Mouse (Mus musculus) intestine, embryonic 14.5 days (tissue): ENCODE results near the gene Dynlt1a. TPM values are rescaled to one million over a fixed set of nuclear protein-coding genes. Genes with fewer than 3 reads are reported as not detected.
A peak's percentile ranks its signal among the peaks of the same experiment; 100 is the strongest.
"Not testable (repeated sequence)": the region's sequence is repeated elsewhere in the genome, so short reads cannot be mapped to it uniquely, and the experiment has no call there.

ENCODE experiments used
- ATAC-seq: fragments of 200-750 bp; cut with Nextera tagmentation; replicated peaks from 2 replicates; pipeline ENCODE4 v1.8.0; 2017; ENCODE audit warnings: low read depth, moderate number of reproducible peaks, moderate TSS enrichment, moderate library complexity; ENCODE audit not compliant: low FRiP score, low TSS enrichment
- DNase-seq: peaks from one replicate; pipeline ENCODE4 v3.0.0-alpha.2; 2018; ENCODE audit warnings: low spot score
- H3K27ac ChIP-seq: fragments of 300-500 bp; sonication (generic); 2 replicates; pipeline ENCODE4 v1.5.1; 2014; ENCODE audit warnings: low read depth, mild to moderate bottlenecking, control low read depth
- H3K27me3 ChIP-seq: fragments of 300-500 bp; sonication (generic); replicated peaks from 2 replicates; pipeline ENCODE4 v1.6.1; 2014; ENCODE audit warnings: low read length, control low read depth; ENCODE audit not compliant: control insufficient read depth, insufficient read depth
- H3K36me3 ChIP-seq: fragments of 300-500 bp; sonication (generic); 2 replicates; pipeline ENCODE4 v1.6.1; 2014; ENCODE audit warnings: low read length, control low read depth; ENCODE audit not compliant: control insufficient read depth, insufficient read depth
- H3K4me1 ChIP-seq: fragments of 300-500 bp; sonication (generic); replicated peaks from 2 replicates; pipeline ENCODE4 v1.6.1; 2014; ENCODE audit warnings: low read length, control low read depth, mixed read lengths; ENCODE audit not compliant: control insufficient read depth, insufficient read depth
- H3K4me2 ChIP-seq: fragments of 300-500 bp; sonication (generic); 2 replicates; pipeline ENCODE4 v1.6.1; 2014; ENCODE audit warnings: low read length
- H3K4me3 ChIP-seq: fragments of 300-500 bp; sonication (generic); 2 replicates; pipeline ENCODE4 v1.5.1; 2014; ENCODE audit warnings: low read depth, low read length, control low read depth, mixed read lengths
- H3K9ac ChIP-seq: fragments of 300-500 bp; sonication (generic); 2 replicates; pipeline ENCODE4 v1.6.1; 2014; ENCODE audit warnings: mild to moderate bottlenecking, low read length
- H3K9me3 ChIP-seq: fragments of 300-500 bp; sonication (generic); 2 replicates; pipeline ENCODE4 v1.6.1; 2016; ENCODE audit warnings: low read length, control low read depth; ENCODE audit not compliant: control insufficient read depth
- WGBS: fragments of 180-500 bp; shearing (Covaris S2); extraction: QIAGEN DNeasy Blood & Tissue Kit; methylation state at CpG from one replicate; pipeline ENCODE4 v1.1.7; 2014; 5-methylcytosine and 5-hydroxymethylcytosine counted together
- polyA plus RNA-seq: library from polyadenylated mRNA; unstranded; fragments of >200 nt; fragmentation: Nextera tagmentation; extraction: Ambion mirVana; gene quantifications from 2 replicates; pipeline ENCODE4 v1.2.1, GENCODE M21; 2014

The Dynlt1a gene
- polyA plus RNA-seq, 1 experiment from 2014 or later, result 16.4 TPM

GRCm38 (mm10) chr17:6321081-6321777, 3.9 kb upstream of the Dynlt1a start:
- 0 out of 2 replicates have a peak, but pooled peaks have one; percentile 16 for ATAC-seq
- H3K27me3 ChIP-seq, H3K4me1 ChIP-seq, H3K27ac ChIP-seq, H3K9ac ChIP-seq, DNase-seq, H3K36me3 ChIP-seq, H3K4me3 ChIP-seq, H3K9me3 ChIP-seq, H3K4me2 ChIP-seq: not testable (repeated sequence)
- WGBS, result 8% methylated on average over 3 of the region's 60 CpGs

- peak; percentile 55; the same call in 1 of the 2 replicates for ATAC-seq
- 2% methylated on average over 37 of the region's 38 CpGs for WGBS
- not testable (repeated sequence) for H3K9me3 ChIP-seq, H3K36me3 ChIP-seq, H3K4me1 ChIP-seq, H3K27me3 ChIP-seq, H3K27ac ChIP-seq
- peak; percentile 52 for DNase-seq
- H3K4me2 ChIP-seq, result peak overlapping the region; percentile 48
- peak overlapping the region; percentile 28 for H3K4me3 ChIP-seq
- 0 out of 2 replicates have a peak overlapping the region, but pooled peaks have one; percentile 20 for H3K9ac ChIP-seq
These were observed 747 bp downstream of the Dynlt1a start for GRCm38 (mm10) chr17:6316379-6317126.

GRCm38 (mm10) chr17:6315706-6316105, 1.6 kb downstream of the Dynlt1a start:
- not testable (repeated sequence) for ATAC-seq, H3K4me2 ChIP-seq, H3K27ac ChIP-seq, H3K4me1 ChIP-seq, H3K36me3 ChIP-seq, H3K9me3 ChIP-seq, DNase-seq, H3K4me3 ChIP-seq, H3K27me3 ChIP-seq, H3K9ac ChIP-seq
- WGBS, result 45% methylated on average over 2 of the region's 4 CpGs

- not testable (repeated sequence) for ATAC-seq, H3K36me3 ChIP-seq, H3K4me3 ChIP-seq, H3K4me1 ChIP-seq, H3K27me3 ChIP-seq, H3K27ac ChIP-seq, H3K9ac ChIP-seq, H3K4me2 ChIP-seq, DNase-seq, H3K9me3 ChIP-seq
- 77% methylated on average over 2 of the region's 3 CpGs for WGBS
These were observed 2.8 kb downstream of the Dynlt1a start for GRCm38 (mm10) chr17:6314493-6314892.

GRCm38 (mm10) chr17:6312755-6313154, 4.5 kb downstream of the Dynlt1a start:
- not testable (repeated sequence) for H3K9me3 ChIP-seq, H3K36me3 ChIP-seq, H3K9ac ChIP-seq, ATAC-seq, H3K27me3 ChIP-seq, H3K4me2 ChIP-seq, H3K4me3 ChIP-seq, H3K27ac ChIP-seq, H3K4me1 ChIP-seq, DNase-seq
- 69% methylated on average over 3 of the region's 3 CpGs for WGBS

- not testable (repeated sequence) for H3K4me3 ChIP-seq, H3K9me3 ChIP-seq, H3K9ac ChIP-seq, H3K4me1 ChIP-seq, H3K4me2 ChIP-seq, H3K36me3 ChIP-seq, H3K27me3 ChIP-seq, DNase-seq, ATAC-seq, H3K27ac ChIP-seq
- 94% methylated on average over 7 of the region's 7 CpGs for WGBS
These were observed 5.6 kb downstream of the Dynlt1a start for GRCm38 (mm10) chr17:6311716-6312115.

- not testable (repeated sequence) for H3K4me3 ChIP-seq, H3K4me2 ChIP-seq, ATAC-seq, H3K36me3 ChIP-seq, H3K4me1 ChIP-seq, H3K27me3 ChIP-seq, H3K9ac ChIP-seq, DNase-seq, H3K9me3 ChIP-seq, H3K27ac ChIP-seq
- 89% methylated on average over 9 of the region's 13 CpGs for WGBS
These were observed 10.8 kb downstream of the Dynlt1a start for GRCm38 (mm10) chr17:6306503-6306902.

GRCm38 (mm10) chr17:6305656-6306270, 11.5 kb downstream of the Dynlt1a start:
- H3K27ac ChIP-seq, H3K4me1 ChIP-seq, H3K36me3 ChIP-seq, H3K4me2 ChIP-seq, H3K4me3 ChIP-seq, H3K9me3 ChIP-seq, H3K9ac ChIP-seq, DNase-seq, ATAC-seq, H3K27me3 ChIP-seq: not testable (repeated sequence)
- WGBS, result 94% methylated on average over 10 of the region's 12 CpGs
